Mouse (Mus musculus): Measurements from ENCODE around the gene Nat10. TPM values are rescaled to one million over a fixed set of nuclear protein-coding genes. Genes with fewer than 3 reads are reported as not detected.

Nat10 gene
- polyA plus RNA-seq, 1 experiment from 2014 or later: 21.6 TPM

DNA sequence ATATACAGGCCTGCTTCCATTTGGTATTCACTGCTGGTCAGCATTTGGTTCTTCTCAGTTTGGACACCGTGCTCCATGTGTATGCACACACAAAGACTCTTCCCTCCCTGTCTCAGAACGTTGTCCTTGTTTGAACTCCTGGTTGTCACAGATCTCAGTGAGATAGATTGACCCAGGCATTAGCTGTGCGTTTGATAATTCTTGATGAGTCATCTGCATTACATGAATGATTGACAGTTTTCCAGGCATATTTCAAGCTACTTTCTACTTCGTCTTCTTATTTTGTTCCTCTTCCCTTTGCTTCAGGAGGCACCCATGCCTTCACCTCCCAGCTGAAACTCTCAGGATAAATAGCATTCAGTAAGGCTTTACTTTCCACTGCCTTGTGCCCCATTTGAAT is 87.5 kb downstream of the Nat10 start:
- Histone ChIP-seq H3K4me2 (ENCODE audit: low read length) (no peak overlapping the region), H3K27me3 (ENCODE audit: control insufficient read depth, insufficient read depth, low read length) (no peaks in the 10 kb centered on the region), H3K4me1 (ENCODE audit: control insufficient read depth, insufficient read depth, low read length) (0 out of 2 replicates have a peak, but pooled peaks cover 6% of the 10 kb centered on the region), H3K36me3 (ENCODE audit: control insufficient read depth, insufficient read depth, low read length) (no peaks in the 10 kb centered on the region), H3K9ac (replicated peaks; ENCODE audit: low read length) (no peak overlapping the region), H3K27ac (replicated peaks; ENCODE audit: low read depth, low read length) (no peak overlapping the region), H3K4me3 (replicated peaks; ENCODE audit: low read depth, low read length) (no peak overlapping the region), H3K9me3 (ENCODE audit: control insufficient read depth, low read length) (no peaks in the 10 kb centered on the region)
- DNase-seq: no peak
- 90% methylated on average over 4 of the region's 4 CpGs for WGBS
- ATAC-seq (ENCODE audit: low FRiP score, low TSS enrichment): no peak

DNA sequence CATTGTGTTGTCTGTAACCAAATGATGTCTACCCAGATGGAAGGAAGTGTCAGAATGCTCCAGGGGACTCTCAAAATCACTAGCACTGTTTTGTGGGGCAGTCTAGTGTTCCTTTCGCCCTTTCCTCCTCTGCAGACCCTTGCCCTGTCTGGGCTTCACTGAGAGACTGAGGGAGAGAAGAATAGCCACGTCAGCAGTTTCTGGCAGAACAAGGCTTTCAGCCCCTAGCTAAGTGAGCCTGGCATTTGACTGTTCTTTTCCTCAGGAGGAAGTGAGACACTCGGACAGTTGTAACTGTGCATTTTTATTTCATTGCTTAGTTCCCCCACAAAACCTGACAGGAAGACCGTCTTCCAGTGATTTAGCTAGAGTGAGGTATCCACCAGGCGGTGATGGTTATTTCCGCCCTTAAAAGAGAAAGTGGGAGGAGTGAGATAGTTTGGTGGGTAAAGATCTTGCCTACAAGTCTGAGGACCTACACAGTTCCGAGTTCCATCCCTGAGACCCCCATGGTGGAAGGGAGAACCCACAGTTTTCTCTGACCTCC is 88.4 kb downstream of the Nat10 start:
- Histone ChIP-seq H3K9me3 (ENCODE audit: control insufficient read depth, low read length) (no peaks in the 10 kb centered on the region), H3K27me3 (ENCODE audit: control insufficient read depth, insufficient read depth, low read length) (no peaks in the 10 kb centered on the region), H3K36me3 (ENCODE audit: control insufficient read depth, insufficient read depth, low read length) (no peaks in the 10 kb centered on the region), H3K27ac (replicated peaks; ENCODE audit: low read depth, low read length) (no peak overlapping the region), H3K4me2 (ENCODE audit: low read length) (no peak overlapping the region), H3K9ac (replicated peaks; ENCODE audit: low read length) (no peak overlapping the region), H3K4me1 (ENCODE audit: control insufficient read depth, insufficient read depth, low read length) (peaks cover 8% of the 10 kb centered on the region; the same call in 1 of the 2 replicates), H3K4me3 (replicated peaks; ENCODE audit: low read depth, low read length) (no peak overlapping the region)
- no peak for ATAC-seq (ENCODE audit: low FRiP score, low TSS enrichment)
- WGBS: 86% methylated on average over 7 of the region's 7 CpGs
- no peak for DNase-seq

Other genes with a start within 250 kb of the Nat10 start
- 8.3 and 10.2 TPM in 2 replicates for gene Abtb2, start 195.0 kb downstream of the Nat10 start, polyA plus RNA-seq (2014; fragmentation: Nextera tagmentation; extraction: Ambion mirVana)
- gene Caprin1, start 36.4 kb upstream of the Nat10 start, polyA plus RNA-seq (2014; fragmentation: Nextera tagmentation; extraction: Ambion mirVana): 309 and 484 TPM in 2 replicates
- gene Lmo2, start 196.7 kb upstream of the Nat10 start, polyA plus RNA-seq (2014; fragmentation: Nextera tagmentation; extraction: Ambion mirVana): 25.8 and 31.6 TPM in 2 replicates

Measured in midbrain, embryonic 14.5 days (tissue).